Mouse (Mus musculus): Measurements from ENCODE around the gene Cers6.

DNA sequence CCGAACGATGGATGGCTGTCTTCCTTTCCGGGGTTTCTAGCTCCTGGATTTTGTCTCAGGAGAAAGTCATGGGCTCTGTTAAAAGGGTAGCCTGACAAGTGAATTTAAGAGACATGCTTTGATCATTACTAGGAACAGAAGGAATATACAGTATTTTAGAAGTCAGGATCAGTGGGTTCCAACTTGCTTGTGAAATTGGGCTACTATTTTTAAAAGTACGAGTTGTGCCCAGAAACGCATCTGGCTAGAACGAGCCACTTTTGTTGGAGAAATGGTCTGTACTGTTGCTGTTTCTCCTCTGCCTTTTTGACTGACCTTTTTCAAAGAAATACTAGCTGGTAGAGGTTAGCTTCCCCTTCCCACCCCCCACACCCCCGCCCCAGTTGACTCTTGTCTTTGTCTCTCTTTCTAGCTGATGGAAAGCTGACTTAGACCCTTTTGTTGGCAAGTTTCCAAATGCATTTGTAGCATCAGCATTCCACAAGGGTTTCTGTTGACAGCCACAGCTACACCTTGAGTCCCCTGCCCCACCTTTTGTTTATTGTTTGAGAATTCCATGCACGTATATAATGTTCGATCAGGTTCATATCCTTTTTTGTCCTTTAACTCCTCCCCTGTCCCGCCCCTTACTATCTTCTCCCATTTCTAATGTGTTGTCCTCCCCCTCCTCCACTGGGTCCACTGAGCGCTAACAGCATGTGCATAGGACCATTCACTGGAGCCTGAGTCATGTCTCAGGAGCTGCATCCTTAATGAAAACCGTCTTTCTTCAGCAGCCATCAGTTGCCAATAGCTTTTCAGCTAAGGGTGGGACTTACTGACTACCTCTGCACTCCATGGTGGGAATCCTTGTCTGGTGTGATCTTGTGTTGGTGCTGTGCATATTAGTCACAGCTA lies 50.6 kb downstream of the Cers6 start:
- TF ChIP-seq CTCF (IDR thresholded peaks at IDR 0.05; ENCODE audit: insufficient read depth, low read depth, low read length) (no peak), POLR2A (IDR thresholded peaks at IDR 0.05; ENCODE audit: insufficient read depth, low read depth, low read length) (no peak)

All from olfactory bulb, adult 2 months (tissue).